Mouse (Mus musculus) c-Kit-negative CD71-positive TER-119-positive erythroid progenitor cells, embryonic 14.5 days (primary cell): ENCODE measurements around the gene Tfip11.

ENCODE experiments used
- DNase-seq: peaks from one replicate; pipeline ENCODE4 v3.0.0-alpha.2; 2013; ENCODE audit warnings: low read depth, low spot score

Gene Tfip11

GRCm38 (mm10) chr5:112360077-112360476 lies 33.9 kb downstream of the Tfip11 start:
- no peak for DNase-seq

GRCm38 (mm10) chr5:112364184-112364797 lies 38.1 kb downstream of the Tfip11 start:
- no peak for DNase-seq

- no peak for DNase-seq
Observed at GRCm38 (mm10) chr5:112366879-112367278, 40.7 kb downstream of the Tfip11 start.

- no peak for DNase-seq
Observed at GRCm38 (mm10) chr5:112367338-112367737, 41.2 kb downstream of the Tfip11 start.

GRCm38 (mm10) chr5:112367929-112368328 lies 41.8 kb downstream of the Tfip11 start:
- DNase-seq, result no peak

GRCm38 (mm10) chr5:112368666-112369065 lies 42.5 kb downstream of the Tfip11 start:
- DNase-seq, result no peak

GRCm38 (mm10) chr5:112369326-112369725 lies 43.2 kb downstream of the Tfip11 start:
- DNase-seq, result no peak

- DNase-seq, result no peak
Observed at GRCm38 (mm10) chr5:112370236-112370813, 44.2 kb downstream of the Tfip11 start.

- DNase-seq, result no peak
Observed at GRCm38 (mm10) chr5:112371933-112372332, 45.8 kb downstream of the Tfip11 start.

GRCm38 (mm10) chr5:112376111-112376510 lies 50.0 kb downstream of the Tfip11 start:
- no peak for DNase-seq

GRCm38 (mm10) chr5:112377380-112377779 lies 51.2 kb downstream of the Tfip11 start:
- DNase-seq, result no peak

- no peak for DNase-seq
Observed at GRCm38 (mm10) chr5:112378716-112379115, 52.6 kb downstream of the Tfip11 start.

- no peak for DNase-seq
Observed at GRCm38 (mm10) chr5:112381154-112381553, 55.0 kb downstream of the Tfip11 start.

- DNase-seq, result no peak
Observed at GRCm38 (mm10) chr5:112382042-112382441, 55.9 kb downstream of the Tfip11 start.

- DNase-seq, result no peak
Observed at GRCm38 (mm10) chr5:112382641-112383330, 56.6 kb downstream of the Tfip11 start.

GRCm38 (mm10) chr5:112384805-112385472 lies 58.8 kb downstream of the Tfip11 start:
- no peak for DNase-seq

GRCm38 (mm10) chr5:112385973-112386372 lies 59.8 kb downstream of the Tfip11 start:
- DNase-seq, result peak; percentile 35
